Mouse (Mus musculus) G1E (cell line): ENCODE data around the gene Usp5.

Experiments used
- CTCF ChIP-seq: IDR thresholded peaks from 2 replicates; pipeline ENCODE4 v1.5.1; 2012; ENCODE audit warnings: low read depth, low read length, inconsistent platforms, mixed read lengths
- TAL1 ChIP-seq: conservative IDR thresholded peaks from 2 replicates; pipeline ENCODE4 v1.6.1; 2012; ENCODE audit warnings: low read depth, low read length, inconsistent platforms, mixed read lengths

- TF ChIP-seq CTCF (no peak), TAL1 (no peak)
Measured at GRCm38 (mm10) chr6:124767536-124767919, 61.8 kb downstream of the Usp5 start.
